Mouse (Mus musculus): ENCODE results near the gene Pecr. TPM values are rescaled to one million over a fixed set of nuclear protein-coding genes. Genes with fewer than 3 reads are reported as not detected.

Gene Pecr
- 15.3 and 15.6 TPM in 2 replicates for polyA plus RNA-seq (2015; fragmentation: Nextera tagmentation; extraction: Ambion mirVana)

DNA sequence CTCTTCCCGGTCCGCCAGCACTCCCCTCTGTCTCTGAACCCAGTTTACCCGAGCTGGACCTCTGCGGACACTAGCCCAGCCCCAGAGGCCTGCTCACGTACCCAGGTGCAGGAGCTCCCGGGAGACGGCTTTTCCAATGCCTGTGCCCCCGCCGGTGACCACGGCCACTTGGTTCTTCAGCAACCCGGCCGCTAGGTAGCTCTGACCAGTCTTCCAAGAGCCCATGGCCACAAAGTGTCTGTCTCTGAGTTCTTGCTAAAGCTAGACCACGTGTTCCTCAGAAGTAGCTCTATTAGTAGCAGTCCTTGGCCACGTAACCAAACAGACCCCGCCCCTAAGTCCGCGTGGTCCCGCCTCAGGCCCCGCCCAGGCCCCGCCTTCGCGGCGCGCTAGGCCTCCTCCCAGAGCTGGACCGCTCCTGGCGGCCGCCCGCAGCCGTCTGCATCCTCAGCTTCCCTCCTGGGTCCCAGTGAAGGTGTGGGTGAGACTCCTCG is at the start of gene Pecr, which contains the start of gene Tmem169:
TSS of gene Pecr (minus strand) at position 323 of the 494 bp plus-strand sequence.
TSS of gene Tmem169 (plus strand) at position 378 of the 494 bp plus-strand sequence.
- DNase-seq (ENCODE audit: low spot score) = peak; percentile 67

DNA sequence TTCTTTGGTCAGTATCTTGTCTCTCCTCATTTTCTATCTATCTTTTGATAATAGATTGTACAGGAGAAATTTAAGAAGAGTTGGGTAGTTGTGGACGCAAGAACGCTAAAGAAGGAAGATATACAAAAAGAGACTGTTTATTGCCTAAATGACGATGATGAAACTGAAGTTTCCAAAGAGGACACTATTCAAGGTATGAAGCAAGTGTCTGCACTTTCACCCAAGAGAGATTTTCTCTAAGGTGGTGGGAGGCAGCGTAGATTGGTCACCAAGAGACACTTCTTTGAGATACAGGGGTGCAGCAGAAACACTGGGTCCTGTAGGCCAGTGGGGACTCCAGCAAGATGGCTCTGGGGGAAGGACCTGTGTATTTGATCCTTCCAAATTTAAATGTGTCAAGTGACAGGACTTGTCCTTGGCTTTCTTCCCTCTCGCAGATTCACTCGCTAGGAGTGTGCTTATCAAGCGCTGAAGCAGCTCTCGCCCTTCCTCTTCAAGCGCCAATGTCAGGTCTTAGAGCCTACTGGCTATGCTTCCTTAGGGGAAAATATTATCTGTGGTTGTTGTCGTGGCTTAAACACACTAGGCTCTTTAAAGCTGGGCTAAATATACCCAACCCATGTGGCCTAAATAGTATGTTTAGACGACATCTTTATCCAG is 42.2 kb upstream of the Pecr start:
- DNase-seq (ENCODE audit: low spot score) = no peak

DNA sequence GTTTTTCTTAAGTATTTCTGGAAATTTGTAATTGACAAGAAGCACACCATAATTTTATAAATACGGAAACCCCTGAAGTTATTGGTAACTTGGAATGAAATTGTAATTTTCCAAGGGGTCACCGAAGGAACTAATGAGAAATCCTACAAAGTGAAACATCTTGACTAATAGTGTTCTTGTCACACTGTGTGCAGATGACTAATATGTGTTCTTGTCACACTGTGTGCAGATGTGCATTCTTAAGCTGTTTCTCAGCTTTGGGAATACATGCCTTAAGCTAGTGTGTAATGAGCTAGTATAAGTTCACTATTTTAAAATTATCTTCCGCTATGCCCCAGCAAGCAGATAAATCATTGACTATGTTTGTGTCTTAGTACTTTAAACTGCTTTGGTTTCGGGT is 39.1 kb upstream of the Pecr start:
- DNase-seq (ENCODE audit: low spot score) = no peak

DNA sequence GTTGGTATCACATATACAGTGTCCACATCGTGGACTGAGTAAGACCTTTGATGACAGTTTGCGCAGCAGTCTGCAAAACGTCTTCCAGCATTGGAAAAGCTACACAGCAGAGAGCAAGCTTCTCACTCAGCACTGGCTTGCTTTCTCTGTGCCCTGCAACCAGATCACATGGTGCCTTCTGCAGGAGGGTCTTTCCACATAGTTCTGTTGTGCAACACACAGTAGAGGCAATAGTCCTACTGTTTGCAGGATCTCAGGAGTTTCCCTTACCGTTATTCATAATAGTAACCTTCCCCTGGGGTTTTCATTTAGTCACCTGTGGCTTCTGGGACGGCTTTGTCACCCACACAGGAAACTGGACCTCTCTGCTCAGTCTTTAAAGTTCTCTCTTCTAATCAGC is 36.6 kb upstream of the Pecr start:
- DNase-seq (ENCODE audit: low spot score) = no peak

DNA sequence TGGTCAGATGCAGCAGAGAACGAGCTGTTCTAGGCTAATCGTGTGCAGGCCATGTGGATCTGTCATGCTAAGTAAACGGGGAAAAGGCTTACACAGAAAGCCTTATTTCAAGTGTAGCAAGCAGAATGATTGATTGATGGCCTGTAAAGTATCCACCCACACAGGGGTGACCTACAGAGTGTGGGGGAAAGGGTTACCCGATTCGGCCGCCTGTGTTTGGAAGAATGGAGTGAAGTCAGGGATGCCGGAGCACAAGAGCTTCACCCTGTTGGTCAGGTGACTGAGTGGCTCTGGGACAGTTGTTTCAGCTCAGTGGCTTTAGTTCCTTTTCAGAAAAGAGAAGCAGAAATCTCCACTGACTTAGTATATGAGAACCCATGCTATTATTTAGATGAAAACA is 32.8 kb upstream of the Pecr start:
- DNase-seq (ENCODE audit: low spot score) = no peak

DNA sequence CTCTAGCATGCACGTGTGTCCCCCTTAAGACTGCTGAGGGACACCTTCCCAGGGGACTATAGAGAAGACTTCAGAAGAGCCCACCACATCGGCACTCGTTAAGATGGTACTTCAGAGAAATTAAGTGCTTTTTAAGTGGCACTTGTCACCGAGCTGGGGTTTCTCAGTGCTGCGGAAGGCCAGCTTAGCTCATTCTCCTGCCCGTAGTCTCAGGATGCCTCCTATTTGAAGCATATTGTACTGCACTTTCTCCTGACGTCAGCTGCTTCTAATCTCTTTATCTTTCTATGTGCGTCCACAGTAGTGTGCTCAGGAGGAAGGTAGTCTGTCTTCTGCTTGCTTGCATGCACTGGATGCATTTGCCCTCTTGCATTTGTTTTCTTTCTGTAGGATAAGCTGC is 32.3 kb upstream of the Pecr start:
- no peak for DNase-seq (ENCODE audit: low spot score)

DNA sequence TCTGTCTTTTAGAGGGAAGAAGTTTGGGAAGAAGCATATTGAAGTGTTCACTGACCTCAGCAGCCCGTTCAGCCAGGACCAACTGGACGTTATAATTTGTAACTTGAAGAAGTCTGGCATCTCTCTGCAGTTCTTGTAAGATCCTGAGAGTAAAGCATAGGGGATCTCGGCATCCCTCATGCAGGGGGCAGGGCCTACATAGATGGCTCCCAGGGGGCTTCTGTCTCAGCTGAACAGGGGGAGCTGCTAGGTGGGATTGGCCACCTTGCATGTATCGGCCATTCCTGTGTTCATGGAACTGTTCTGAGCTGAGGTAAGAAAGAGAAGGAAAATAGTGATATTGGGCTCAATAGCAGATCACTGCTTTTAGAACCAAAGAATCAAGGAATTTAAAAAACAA is 31.3 kb upstream of the Pecr start:
- no peak for DNase-seq (ENCODE audit: low spot score)

DNA sequence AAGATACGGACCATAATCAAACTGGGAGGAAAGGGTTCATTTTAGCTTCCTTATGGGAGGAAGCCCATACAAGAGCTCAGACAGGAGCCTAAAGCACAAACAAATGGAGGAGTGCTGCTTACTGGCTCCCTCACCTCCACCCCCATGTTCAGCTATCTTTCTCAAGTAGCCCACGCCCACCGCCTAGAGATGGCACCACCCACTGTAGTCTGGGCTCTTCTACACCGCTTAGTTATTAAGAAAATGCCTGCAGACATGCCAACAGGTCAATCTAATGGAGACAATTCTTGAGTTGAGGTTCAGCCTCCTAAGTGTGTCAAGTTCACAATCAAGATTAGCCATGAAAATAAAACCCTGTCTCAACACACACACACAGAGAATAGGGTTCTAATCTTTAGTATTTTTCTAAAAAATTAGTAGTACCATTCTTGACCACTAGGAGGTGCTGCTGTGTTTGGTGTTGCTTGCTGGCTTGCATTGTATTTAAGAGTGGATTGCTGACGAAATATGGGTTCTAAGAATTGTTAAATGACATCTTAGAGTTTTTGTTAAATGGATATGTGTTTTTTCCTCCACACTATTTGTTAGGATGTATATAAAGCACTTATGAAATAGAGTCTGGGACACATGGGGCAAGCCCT is 29.4 kb upstream of the Pecr start:
- peak; percentile 40 for DNase-seq (ENCODE audit: low spot score)

DNA sequence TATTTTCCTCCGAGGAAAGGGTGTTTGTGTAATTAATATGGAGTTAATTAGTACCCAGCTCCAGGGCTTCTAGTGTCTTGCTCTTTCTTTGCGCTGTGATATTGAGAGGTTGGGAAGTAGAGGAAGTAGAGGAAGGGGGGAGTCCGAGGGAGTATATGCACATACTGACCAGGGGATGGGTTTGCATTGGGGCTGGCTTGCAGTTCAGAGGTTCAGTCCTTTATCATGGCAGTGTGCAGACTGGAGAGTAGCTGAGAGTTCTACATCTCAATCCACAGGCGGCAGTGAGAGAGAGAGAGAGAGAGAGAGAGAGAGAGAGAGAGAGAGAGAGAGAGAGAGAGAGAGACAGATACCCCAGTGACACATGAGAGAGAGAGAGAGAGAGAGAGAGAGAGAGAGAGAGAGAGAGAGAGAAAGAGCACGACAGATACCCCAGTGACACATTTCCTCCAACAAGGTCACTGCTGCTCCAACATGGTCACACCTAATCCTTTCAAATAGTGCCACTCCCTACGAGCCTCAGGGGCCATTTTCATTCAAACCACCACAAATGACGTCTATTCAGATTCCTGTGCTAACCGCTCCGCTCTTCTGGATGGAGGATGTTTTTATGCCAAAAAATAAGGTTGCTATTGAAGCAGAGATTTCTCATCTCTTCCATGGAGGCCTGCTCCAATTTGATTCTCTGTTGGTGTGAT is 28.7 kb upstream of the Pecr start:
- DNase-seq (ENCODE audit: low spot score) = no peak

DNA sequence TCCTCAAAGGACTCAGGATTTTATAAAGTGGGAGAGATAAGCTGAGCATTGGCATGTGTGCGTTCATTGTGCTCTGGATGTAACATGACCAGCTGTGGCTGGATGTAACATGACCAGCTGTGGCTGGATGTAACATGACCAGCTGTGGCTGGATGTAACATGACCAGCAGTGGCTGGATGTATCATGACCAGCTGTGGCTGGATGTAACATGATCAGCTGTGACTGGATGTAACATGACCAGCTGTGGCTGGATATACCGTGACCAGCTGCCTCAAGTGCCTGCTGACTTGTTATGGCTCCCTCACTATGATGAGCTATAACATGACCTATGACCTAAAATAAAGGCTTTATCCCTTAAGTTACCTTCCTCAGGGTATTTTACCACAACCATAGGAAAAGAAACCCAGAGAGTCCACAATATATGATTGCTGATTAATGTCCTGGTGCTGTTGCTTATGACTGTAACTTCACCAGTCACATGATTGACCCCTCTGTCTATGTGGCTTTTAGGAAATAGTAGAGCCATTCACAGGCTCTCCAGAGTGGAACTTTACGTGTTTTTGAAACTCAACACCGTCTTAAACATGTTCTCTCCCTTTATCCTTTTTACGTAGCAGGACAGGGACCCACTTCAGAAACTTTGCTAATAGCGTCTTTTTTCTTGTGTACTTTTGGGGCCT is 25.8 kb upstream of the Pecr start:
- no peak for DNase-seq (ENCODE audit: low spot score)

DNA sequence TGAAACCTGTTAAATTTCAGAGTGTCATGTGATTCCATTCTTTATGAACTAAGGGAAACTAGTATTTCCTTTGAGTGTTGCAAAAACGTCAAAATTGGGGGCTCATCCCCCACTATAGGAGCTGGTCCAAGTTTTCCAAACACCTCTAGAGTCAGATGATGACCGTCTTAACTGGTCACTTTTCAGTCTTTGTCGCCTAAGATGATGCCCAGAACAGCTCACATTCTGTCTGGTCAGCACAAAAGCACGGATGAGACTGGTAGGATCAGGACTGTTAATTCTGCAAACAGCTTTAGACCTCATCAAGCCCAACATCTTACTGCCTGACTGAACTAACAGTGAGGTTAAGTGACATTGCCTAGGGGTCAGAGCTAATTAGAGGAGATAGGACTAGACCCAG is 24.8 kb upstream of the Pecr start:
- DNase-seq (ENCODE audit: low spot score) = no peak

DNA sequence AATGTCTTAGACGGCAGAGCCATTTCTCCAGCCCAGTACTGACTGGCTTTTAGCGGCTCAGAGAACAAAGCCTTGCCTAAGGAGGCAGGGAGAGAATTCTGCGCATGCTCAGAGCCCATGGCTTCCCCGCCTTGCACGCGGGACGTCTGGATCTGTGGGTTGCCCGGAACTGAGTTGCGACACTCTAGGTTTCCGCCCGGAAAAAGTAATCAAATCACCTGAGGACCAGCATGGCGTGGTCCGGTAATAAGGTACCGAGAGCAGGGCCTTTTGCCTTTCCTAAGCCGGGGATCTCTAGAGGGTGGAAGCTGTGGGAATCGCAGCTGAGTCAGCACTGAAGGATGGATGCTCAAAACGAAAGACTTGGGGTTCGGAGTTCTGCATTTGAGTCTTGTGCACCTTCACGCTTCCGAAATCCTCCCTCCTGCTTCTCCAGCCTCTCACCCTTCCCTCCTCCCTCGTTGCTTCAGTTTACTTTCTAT is 23.2 kb upstream of the Pecr start, which contains the start of gene Xrcc5:
TSS of gene Xrcc5 (plus strand) at position 105 of the 482 bp plus-strand sequence.
- DNase-seq (ENCODE audit: low spot score) = peak; percentile 95

DNA sequence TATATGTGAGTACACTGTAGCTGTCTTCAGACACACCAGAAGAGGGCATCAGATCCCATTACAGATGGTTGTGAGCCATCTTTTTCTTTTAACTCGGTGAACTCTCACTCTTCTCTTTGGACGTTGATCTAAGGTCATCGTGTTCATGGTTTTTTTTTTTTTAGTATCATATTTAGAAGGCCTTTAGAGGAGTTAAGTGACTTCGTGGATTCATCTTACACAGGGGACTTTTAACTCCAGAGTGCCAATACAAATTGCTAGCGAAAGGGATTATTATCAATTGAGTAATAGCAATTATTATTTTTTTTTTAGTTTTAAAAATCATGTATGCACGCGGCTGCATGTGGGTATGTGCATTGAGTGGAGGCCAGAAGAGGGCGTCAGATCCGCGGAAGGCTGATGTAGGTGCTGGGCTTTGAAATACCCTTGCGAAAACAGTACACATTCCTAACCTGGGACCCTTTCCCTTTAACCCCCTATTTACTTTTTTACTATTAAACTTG is 22.6 kb upstream of the Pecr start:
- no peak for DNase-seq (ENCODE audit: low spot score)

DNA sequence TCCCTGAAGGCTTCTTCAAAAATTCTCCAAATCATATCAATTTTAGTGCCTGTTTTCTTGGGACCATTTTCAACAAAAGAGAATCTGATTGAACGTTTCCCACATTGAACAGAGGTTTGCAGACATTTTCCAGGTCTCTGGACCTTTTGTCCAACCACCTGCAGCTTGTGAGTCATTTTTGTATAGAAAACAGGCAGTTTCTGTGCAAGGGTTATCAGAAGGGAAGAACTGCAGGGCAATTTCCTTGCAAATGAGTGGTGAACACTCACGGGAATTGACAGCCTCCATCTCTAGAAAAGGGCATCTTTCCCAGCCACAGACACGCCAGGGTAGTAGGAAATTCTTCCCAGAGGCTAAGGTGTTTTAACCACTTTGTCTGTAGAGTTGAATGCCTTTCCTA is 22.1 kb upstream of the Pecr start:
- no peak for DNase-seq (ENCODE audit: low spot score)

DNA sequence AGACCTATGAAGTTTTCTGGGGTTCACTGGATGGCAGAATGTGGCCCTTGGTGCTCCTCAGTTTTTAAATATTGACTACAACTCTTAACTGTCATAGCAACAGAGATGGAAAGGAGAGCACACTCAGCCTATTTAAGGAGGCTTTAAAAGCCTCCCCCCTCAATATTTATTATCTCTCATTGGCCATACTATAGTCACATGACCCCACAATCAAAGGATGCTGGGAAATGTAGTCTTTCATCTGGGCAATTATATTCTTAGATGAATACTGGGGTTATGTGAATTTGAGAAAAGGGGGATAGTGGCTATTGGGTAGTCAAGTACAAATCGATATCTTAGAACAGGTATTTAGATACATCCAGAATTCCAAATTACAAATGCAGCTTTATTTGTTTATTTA is 17.7 kb upstream of the Pecr start:
- no peak for DNase-seq (ENCODE audit: low spot score)

DNA sequence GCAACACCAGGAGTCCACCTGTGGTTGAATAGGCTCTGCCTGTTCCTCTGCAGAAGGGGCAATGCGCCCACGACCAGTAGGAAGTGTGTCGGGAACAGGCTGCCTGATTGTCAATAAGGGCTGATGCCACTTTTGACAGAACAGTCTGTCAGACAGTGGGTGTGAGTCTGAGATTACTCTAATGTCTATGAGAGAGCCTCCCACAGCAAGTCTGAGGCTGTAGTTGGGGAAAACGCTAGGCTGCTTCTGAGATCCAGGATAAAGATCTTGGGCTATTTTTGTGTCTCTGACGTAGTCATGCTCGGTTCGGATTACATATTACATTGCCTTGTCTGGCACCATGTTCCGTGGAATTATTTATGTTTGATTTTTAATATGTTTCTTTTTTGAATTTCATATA is 11.6 kb upstream of the Pecr start:
- no peak for DNase-seq (ENCODE audit: low spot score)

DNA sequence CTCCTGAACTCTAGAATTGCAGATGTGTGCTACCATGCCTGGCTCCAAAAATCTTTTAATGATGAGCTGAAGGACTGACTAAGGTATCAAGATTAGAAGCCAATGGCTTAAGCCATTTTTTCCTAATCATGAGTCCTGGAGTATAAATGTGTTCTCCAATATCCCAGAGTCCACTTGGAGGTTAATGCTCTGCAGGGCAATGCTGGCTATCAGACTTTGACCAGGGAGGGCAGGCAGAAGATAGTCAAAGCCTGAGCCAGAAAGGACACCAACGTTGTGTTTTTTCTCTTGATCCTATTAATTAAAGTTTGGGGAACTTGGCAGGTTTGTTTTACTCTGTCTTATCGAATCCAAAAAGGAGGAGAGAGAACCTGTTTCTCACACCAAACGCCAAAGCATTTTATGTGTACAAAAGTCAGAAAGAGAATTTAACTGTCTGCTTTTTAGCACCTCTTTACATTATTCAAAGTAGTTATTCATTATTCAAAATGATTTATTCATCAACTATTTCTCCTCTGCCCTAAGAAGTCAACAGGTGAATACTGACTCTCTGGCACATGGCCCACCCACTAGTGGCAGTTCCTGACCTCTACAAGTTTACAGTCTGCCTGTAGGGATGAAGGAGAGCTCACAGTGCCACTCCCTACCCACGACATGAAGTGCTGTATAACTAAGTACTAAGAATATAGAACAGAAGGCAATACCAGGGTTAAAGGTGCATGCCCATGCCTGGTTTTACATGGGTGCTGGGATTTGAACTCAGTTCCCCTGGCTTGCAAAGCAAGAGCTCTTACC is 10.0 kb upstream of the Pecr start:
- DNase-seq (ENCODE audit: low spot score) = no peak

DNA sequence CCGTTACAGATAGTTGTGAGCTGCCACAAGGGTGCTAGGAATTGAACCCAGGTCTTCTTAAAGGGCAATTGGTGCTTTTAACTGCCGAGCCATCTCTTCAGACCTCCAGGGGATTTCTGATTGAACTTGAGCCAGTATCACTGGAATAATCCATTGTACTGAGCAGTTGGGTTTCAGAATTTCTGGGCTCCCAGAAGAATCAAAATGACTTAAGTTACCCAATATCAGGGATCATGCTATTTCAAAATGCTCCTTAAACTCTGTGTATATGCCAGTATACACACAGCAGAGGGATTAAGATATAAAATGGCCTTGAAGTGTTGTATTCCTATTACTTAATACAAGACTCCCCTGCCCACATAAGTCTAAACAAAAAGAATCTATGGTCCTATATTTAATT is 7.8 kb upstream of the Pecr start:
- DNase-seq (ENCODE audit: low spot score) = no peak

DNA sequence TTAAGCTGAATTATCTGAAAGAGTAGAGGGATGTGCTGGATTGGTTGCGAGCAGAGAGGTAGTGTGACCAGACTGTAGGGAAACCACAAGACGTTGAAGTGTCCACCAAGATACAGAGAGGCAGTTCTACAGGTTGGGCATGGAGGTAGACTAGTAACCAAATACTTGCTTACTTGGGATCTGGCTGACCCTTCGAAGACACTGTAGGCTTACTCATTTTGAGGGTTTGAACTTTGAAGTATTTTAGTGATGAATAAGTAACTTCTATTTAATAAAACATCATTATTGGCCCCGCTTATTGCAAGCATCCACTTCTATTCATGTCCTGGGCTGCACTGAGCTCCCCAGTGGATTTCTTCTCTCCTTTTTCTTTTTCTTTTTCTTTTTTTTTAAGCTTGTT is 7.3 kb upstream of the Pecr start:
- DNase-seq (ENCODE audit: low spot score) = no peak

DNA sequence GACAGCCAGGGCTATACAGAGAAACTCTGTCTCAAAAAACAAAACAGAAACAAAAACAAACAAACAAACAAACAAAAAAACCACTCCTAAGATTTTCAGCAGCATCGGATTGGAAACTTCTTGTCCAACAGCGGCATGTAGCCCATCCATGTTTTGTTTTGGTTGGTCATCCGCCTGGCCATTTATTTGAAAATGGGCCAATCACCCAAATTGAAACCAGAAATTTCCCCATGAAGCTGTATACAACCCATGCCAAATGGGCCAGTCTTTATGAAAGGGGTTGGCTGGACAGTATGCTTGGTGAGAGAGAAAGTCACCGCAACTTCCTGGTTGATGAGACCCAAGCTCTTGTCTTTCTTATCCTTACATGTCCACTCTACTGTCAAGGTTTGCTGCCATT is 6.8 kb upstream of the Pecr start:
- DNase-seq (ENCODE audit: low spot score) = no peak
